Mouse (Mus musculus): ENCODE data around the gene Traf2. TPM values are rescaled to one million over a fixed set of nuclear protein-coding genes. Genes with fewer than 3 reads are reported as not detected.

Gene Traf2
- polyA plus RNA-seq, 1 experiment from 2014 or later: 26.7 TPM

GRCm38 (mm10) chr2:25498622-25499478, 47.9 kb downstream of the Traf2 start:
- Histone ChIP-seq H3K36me3 (no peaks in the 10 kb centered on the region), H3K4me2 (replicated peaks) (no peak overlapping the region), H3K9me3 (no peaks in the 10 kb centered on the region), H3K27me3 (replicated peaks) (no peaks in the 10 kb centered on the region), H3K4me3 (replicated peaks) (no peak overlapping the region), H3K4me1 (replicated peaks) (peaks cover 27% of the 10 kb centered on the region), H3K27ac (peak overlapping the region; percentile 58; the same call in 1 of the 2 replicates), H3K9ac (no peak overlapping the region)
- WGBS: 68% methylated on average over 15 of the region's 15 CpGs
- ATAC-seq: no peak

GRCm38 (mm10) chr2:25497846-25498575, 48.7 kb downstream of the Traf2 start:
- Histone ChIP-seq H3K4me3 (replicated peaks) (no peak overlapping the region), H3K27ac (peak overlapping the region; percentile 58), H3K9ac (no peak overlapping the region), H3K4me1 (replicated peaks) (peaks cover 26% of the 10 kb centered on the region), H3K36me3 (no peaks in the 10 kb centered on the region), H3K9me3 (no peaks in the 10 kb centered on the region), H3K4me2 (replicated peaks) (0 out of 2 replicates have a peak overlapping the region, but pooled peaks have one; percentile 3), H3K27me3 (replicated peaks) (no peaks in the 10 kb centered on the region)
- 50% methylated on average over 6 of the region's 6 CpGs for WGBS
- peak; percentile 14; the same call in 1 of the 2 replicates for ATAC-seq

- Histone ChIP-seq H3K4me2 (replicated peaks) (no peak overlapping the region), H3K27ac (no peak overlapping the region), H3K36me3 (no peaks in the 10 kb centered on the region), H3K9me3 (no peaks in the 10 kb centered on the region), H3K27me3 (replicated peaks) (no peaks in the 10 kb centered on the region), H3K4me1 (replicated peaks) (peaks cover 13% of the 10 kb centered on the region), H3K4me3 (replicated peaks) (no peak overlapping the region), H3K9ac (no peak overlapping the region)
- no peak for ATAC-seq
- WGBS: 46% methylated on average over 4 of the region's 4 CpGs
Observed at GRCm38 (mm10) chr2:25496462-25496861, 50.3 kb downstream of the Traf2 start.

- 83% methylated on average over 5 of the region's 5 CpGs for WGBS
Observed at GRCm38 (mm10) chr2:25493476-25493961, 53.2 kb downstream of the Traf2 start, which contains the start of gene Lcn12. TSS of gene Lcn12 (minus strand) at chr2:25493911.

GRCm38 (mm10) chr2:25492988-25493387, 53.8 kb downstream of the Traf2 start:
- Histone ChIP-seq H3K27me3 (replicated peaks) (no peaks in the 10 kb centered on the region), H3K4me2 (replicated peaks) (no peak overlapping the region), H3K27ac (no peak overlapping the region), H3K9ac (no peak overlapping the region), H3K36me3 (no peaks in the 10 kb centered on the region), H3K4me3 (replicated peaks) (no peak overlapping the region), H3K9me3 (no peaks in the 10 kb centered on the region), H3K4me1 (replicated peaks) (peaks cover 9% of the 10 kb centered on the region; the same call in 1 of the 2 replicates)
- ATAC-seq: no peak
- WGBS: 80% methylated on average over 5 of the region's 5 CpGs

More at GRCm38 (mm10) chr2:25493476-25493961, 53.2 kb downstream of the Traf2 start, which contains the start of gene Lcn12:
- no peaks in the 10 kb centered on the region for H3K36me3 ChIP-seq
- no peak within 1 kb of the TSS for H3K4me3 ChIP-seq (replicated peaks)
- no peaks in the 10 kb centered on the region for H3K27me3 ChIP-seq (replicated peaks)
- peaks cover 5% of the 10 kb centered on the region; the same call in 1 of the 2 replicates for H3K4me1 ChIP-seq (replicated peaks)
- H3K9ac ChIP-seq: no peak within 1 kb of the TSS
- no peaks in the 10 kb centered on the region for H3K9me3 ChIP-seq
- H3K4me2 ChIP-seq (replicated peaks): no peak within 1 kb of the TSS
- H3K27ac ChIP-seq: no peak within 1 kb of the TSS
- no peak for ATAC-seq

DNA sequence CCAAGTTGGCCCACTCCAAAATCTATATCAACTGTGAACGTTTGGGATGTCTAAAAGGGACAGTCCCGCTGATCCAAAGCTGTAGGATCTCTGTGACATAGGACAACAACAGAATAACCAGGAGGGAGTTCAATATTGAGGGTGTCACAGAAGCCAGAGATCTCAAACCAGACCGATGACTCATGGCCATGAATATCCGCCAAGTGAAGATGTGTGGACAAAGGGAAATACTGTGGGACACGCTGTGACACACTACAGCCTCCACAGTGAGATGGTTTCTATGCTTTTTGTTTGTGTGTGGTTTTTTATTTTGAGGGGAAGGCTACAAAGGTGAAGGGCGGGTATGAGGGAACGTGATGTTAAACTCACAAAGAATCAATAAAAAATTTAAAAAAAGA, 58.1 kb downstream of the Traf2 start:
- no peak overlapping the region for H3K4me2 ChIP-seq (replicated peaks)
- 80% methylated on average over 7 of the region's 7 CpGs for WGBS
- H3K9ac ChIP-seq: no peak overlapping the region
- H3K4me3 ChIP-seq (replicated peaks): no peak overlapping the region
- H3K27me3 ChIP-seq (replicated peaks): no peaks in the 10 kb centered on the region
- H3K27ac ChIP-seq: no peak overlapping the region
- no peaks in the 10 kb centered on the region for H3K36me3 ChIP-seq
- no peak for ATAC-seq
- H3K9me3 ChIP-seq: no peaks in the 10 kb centered on the region
- peaks cover 14% of the 10 kb centered on the region; the same call in 1 of the 2 replicates for H3K4me1 ChIP-seq (replicated peaks)

- no peak overlapping the region for H3K4me3 ChIP-seq (replicated peaks)
- 0 out of 2 replicates have a peak, but pooled peaks have one; percentile 16 for ATAC-seq
- no peak overlapping the region for H3K4me2 ChIP-seq (replicated peaks)
- peaks cover 14% of the 10 kb centered on the region; the same call in 1 of the 2 replicates for H3K4me1 ChIP-seq (replicated peaks)
- no peaks in the 10 kb centered on the region for H3K27me3 ChIP-seq (replicated peaks)
- no peak overlapping the region for H3K9ac ChIP-seq
- 74% methylated on average over 6 of the region's 6 CpGs for WGBS
- H3K36me3 ChIP-seq: no peaks in the 10 kb centered on the region
- no peaks in the 10 kb centered on the region for H3K9me3 ChIP-seq
- no peak overlapping the region for H3K27ac ChIP-seq
Observed at GRCm38 (mm10) chr2:25487965-25488670, 58.6 kb downstream of the Traf2 start.

GRCm38 (mm10) chr2:25484901-25485647, 61.7 kb downstream of the Traf2 start:
- 0 out of 2 replicates have a peak overlapping the region, but pooled peaks have one; percentile 20 for H3K27ac ChIP-seq
- H3K27me3 ChIP-seq (replicated peaks): no peaks in the 10 kb centered on the region
- no peak overlapping the region for H3K4me2 ChIP-seq (replicated peaks)
- WGBS: 43% methylated on average over 11 of the region's 11 CpGs
- H3K4me1 ChIP-seq (replicated peaks): peaks cover 14% of the 10 kb centered on the region; the same call in 1 of the 2 replicates
- no peaks in the 10 kb centered on the region for H3K9me3 ChIP-seq
- no peaks in the 10 kb centered on the region for H3K36me3 ChIP-seq
- no peak overlapping the region for H3K9ac ChIP-seq
- no peak overlapping the region for H3K4me3 ChIP-seq (replicated peaks)
- ATAC-seq: peak; percentile 79

- WGBS: 24% methylated on average over 7 of the region's 7 CpGs
- Histone ChIP-seq H3K36me3 (no peaks in the 10 kb centered on the region), H3K9me3 (no peaks in the 10 kb centered on the region), H3K27ac (no peak overlapping the region), H3K4me3 (replicated peaks) (no peak overlapping the region), H3K9ac (no peak overlapping the region), H3K4me2 (replicated peaks) (no peak overlapping the region), H3K27me3 (replicated peaks) (no peaks in the 10 kb centered on the region), H3K4me1 (replicated peaks) (peaks cover 10% of the 10 kb centered on the region; the same call in 1 of the 2 replicates)
- no peak for ATAC-seq
Observed at GRCm38 (mm10) chr2:25482969-25483368, 63.8 kb downstream of the Traf2 start.

DNA sequence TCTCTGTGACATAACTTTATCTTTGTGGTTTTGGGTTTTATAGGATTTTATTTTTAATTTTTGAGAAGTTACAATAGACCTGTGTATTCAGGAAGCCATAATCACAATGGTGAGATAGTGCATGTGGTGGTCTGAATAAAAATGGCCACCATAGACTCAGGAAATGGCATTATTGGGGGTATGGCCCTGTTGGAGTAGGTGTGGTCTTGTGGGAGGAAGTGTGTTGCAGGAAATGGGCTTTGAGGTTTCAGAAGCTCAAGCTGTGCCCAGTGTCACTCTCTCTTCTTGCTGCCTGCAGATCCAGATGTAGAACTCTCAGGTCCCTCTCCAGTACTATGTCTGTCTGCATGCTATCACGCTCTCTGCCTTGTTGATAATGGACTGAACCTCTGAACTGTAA, 66.2 kb downstream of the Traf2 start:
- WGBS: 88% methylated on average over 1 of the region's 1 CpGs
- Histone ChIP-seq H3K4me3 (replicated peaks) (no peak overlapping the region), H3K27me3 (replicated peaks) (no peaks in the 10 kb centered on the region), H3K4me2 (replicated peaks) (no peak overlapping the region), H3K4me1 (replicated peaks) (0 out of 2 replicates have a peak, but pooled peaks cover 3% of the 10 kb centered on the region), H3K9ac (no peak overlapping the region), H3K36me3 (no peaks in the 10 kb centered on the region), H3K27ac (no peak overlapping the region), H3K9me3 (no peaks in the 10 kb centered on the region)
- no peak for ATAC-seq

All from intestine, embryonic 15.5 days (tissue).